Mouse (Mus musculus) right cerebral cortex, postnatal 4 days (tissue): ENCODE results near the gene Rprd1b.
A peak's percentile ranks its signal among the peaks of the same experiment; 100 is the strongest.

ENCODE experiments used
- DNase-seq: peaks from one replicate; pipeline ENCODE4 v3.0.0-alpha.2; 2022

The Rprd1b gene

DNA sequence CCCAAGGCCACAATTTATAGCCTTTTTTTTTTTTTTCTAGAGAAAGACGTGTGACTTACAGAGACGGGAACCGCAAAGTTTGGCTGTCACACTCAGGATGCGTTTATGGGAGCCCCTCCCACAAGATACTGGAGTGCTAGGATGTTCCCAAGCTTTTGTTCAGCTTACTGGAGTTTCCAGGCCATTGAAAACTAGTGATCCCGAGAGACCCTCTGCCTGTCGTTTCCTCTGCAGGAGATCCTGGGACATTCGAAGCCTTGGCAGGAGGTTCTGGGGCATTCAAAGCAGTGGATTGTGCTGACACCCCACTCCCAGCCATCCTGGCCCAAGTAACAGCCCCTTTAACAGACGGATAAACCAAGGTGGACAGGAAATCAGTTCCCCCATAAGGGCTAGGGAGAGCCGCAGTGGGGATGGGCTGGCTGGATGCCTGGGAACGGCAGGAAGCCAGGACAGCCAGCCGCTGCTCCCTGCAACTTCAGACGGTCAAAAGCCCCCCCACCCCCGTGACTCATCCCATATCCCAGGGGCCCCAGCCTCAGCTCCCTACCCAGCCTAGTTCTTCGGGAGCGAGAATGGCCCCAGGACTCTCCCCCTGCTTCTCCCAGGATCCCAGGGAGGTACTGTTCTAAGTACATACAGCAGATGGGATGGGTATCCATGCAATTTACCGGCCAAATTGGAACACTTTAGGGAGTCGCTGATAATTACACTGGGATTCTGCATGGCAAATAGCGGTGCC lies 151.2 kb downstream of the Rprd1b start:
- no peak for DNase-seq

GRCm38 (mm10) chr2:158180797-158181196 lies 152.5 kb downstream of the Rprd1b start:
- DNase-seq = peak; percentile 88
